Mouse (Mus musculus) MEL (cell line): ENCODE results near the gene Hk3.

ENCODE experiments used
- CTCF ChIP-seq, 3 experiments: IDR thresholded peaks in 2 of 3; conservative IDR thresholded peaks in 1 of 3; 2 replicates each; pipeline ENCODE4 v1.5.1; 2011 to 2012; ENCODE audit warnings: low read length in 3 of 3, low read depth in 2 of 3, mild to moderate bottlenecking in 2 of 3, improper control_type of control experiment in 1 of 3, inconsistent platforms in 1 of 3, mixed read lengths in 1 of 3, moderate library complexity in 1 of 3; ENCODE audit not compliant: control insufficient read depth in 1 of 3, insufficient read depth in 1 of 3, poor library complexity in 1 of 3, severe bottlenecking in 1 of 3
- EP300 ChIP-seq, 2 experiments: IDR thresholded peaks; 2 replicates each; pipeline ENCODE4 v1.6.1; 2011; ENCODE audit warnings: improper control_type of control experiment in 2 of 2, low read length in 2 of 2, low read depth in 1 of 2, mild to moderate bottlenecking in 1 of 2
- GABPA ChIP-seq: IDR thresholded peaks from 2 replicates; pipeline ENCODE4 v1.6.1; 2012; ENCODE audit warnings: low read depth, mild to moderate bottlenecking, inconsistent platforms, low read length, improper control_type of control experiment, moderate library complexity
- GATA1 ChIP-seq: IDR thresholded peaks from 2 replicates; pipeline ENCODE4 v1.6.1; 2011; ENCODE audit warnings: low read depth, low read length, improper control_type of control experiment
- MAFK ChIP-seq: IDR thresholded peaks from 2 replicates; pipeline ENCODE4 v1.6.1; 2011; ENCODE audit warnings: low read depth, mild to moderate bottlenecking, low read length, improper control_type of control experiment, borderline replicate concordance
- MAX ChIP-seq: IDR thresholded peaks from 2 replicates; pipeline ENCODE4 v1.6.1; 2011; ENCODE audit warnings: low read length, improper control_type of control experiment
- POLR2A ChIP-seq, 2 experiments: IDR thresholded peaks; 2 replicates each; pipeline ENCODE4 v1.6.1; 2011 to 2012; ENCODE audit warnings: low read length in 2 of 2, mild to moderate bottlenecking in 2 of 2, control low read depth in 1 of 2, improper control_type of control experiment in 1 of 2, low read depth in 1 of 2, moderate library complexity in 1 of 2; ENCODE audit not compliant: control insufficient read depth in 1 of 2, insufficient read depth in 1 of 2, poor library complexity in 1 of 2
- POLR2AphosphoS2 ChIP-seq: IDR thresholded peaks from 2 replicates; pipeline ENCODE4 v1.6.1; 2011; ENCODE audit warnings: low read length, improper control_type of control experiment
- POLR2AphosphoS5 ChIP-seq: IDR thresholded peaks from 2 replicates; pipeline ENCODE4 v1.6.1; 2012; ENCODE audit warnings: low read depth, borderline replicate concordance, mild to moderate bottlenecking, inconsistent platforms, low read length, moderate library complexity, mixed read lengths
- SIN3A ChIP-seq: IDR thresholded peaks from 2 replicates; pipeline ENCODE4 v1.6.1; 2012; ENCODE audit warnings: low read length, improper control_type of control experiment, inconsistent platforms
- ZC3H11A ChIP-seq: IDR thresholded peaks from 2 replicates; pipeline ENCODE4 v1.6.1; 2012; ENCODE audit warnings: low read depth, mild to moderate bottlenecking, inconsistent platforms, low read length, improper control_type of control experiment

GRCm38 (mm10) chr13:55006415-55006742, 14.8 kb downstream of the Hk3 start:
- no peak for TF ChIP-seq CTCF (IDR thresholded peaks at IDR 0.05 in 2 of 3, conservative IDR thresholded peaks at IDR 0.05 in 1 of 3; ENCODE audit: control insufficient read depth in 1 of 3, insufficient read depth in 1 of 3, low read depth in 2 of 3, low read length in 3 of 3, poor library complexity in 1 of 3, severe bottlenecking in 1 of 3)
- TF ChIP-seq GABPA: no peak
- no peak for TF ChIP-seq EP300 (IDR thresholded peaks at IDR 0.05; ENCODE audit: low read depth in 1 of 2, low read length in 2 of 2)
- TF ChIP-seq SIN3A: no peak
- TF ChIP-seq MAX: no peak
- no peak for TF ChIP-seq POLR2AphosphoS2
- no peak for TF ChIP-seq POLR2AphosphoS5
- TF ChIP-seq POLR2A (IDR thresholded peaks at IDR 0.05; ENCODE audit: control insufficient read depth in 1 of 2, insufficient read depth in 1 of 2, low read depth in 1 of 2, low read length in 2 of 2, poor library complexity in 1 of 2): no peak
- no peak for TF ChIP-seq GATA1
- no peak for TF ChIP-seq MAFK
- no peak for TF ChIP-seq ZC3H11A
